Mouse (Mus musculus) bone marrow, adult 2 months (tissue): ENCODE measurements around the gene Rell1.

ENCODE experiments used
- CTCF ChIP-seq: fragments of 200-500 bp; IDR thresholded peaks from 2 replicates; pipeline ENCODE4 v1.5.1; 2011; ENCODE audit warnings: low read length, control low read depth; ENCODE audit not compliant: control insufficient read depth, insufficient read depth
- POLR2A ChIP-seq: fragments of 200-500 bp; IDR thresholded peaks from 2 replicates; pipeline ENCODE4 v1.6.1; 2011; ENCODE audit warnings: low read depth, mild to moderate bottlenecking, control low read depth, low read length, borderline replicate concordance; ENCODE audit not compliant: control insufficient read depth

DNA sequence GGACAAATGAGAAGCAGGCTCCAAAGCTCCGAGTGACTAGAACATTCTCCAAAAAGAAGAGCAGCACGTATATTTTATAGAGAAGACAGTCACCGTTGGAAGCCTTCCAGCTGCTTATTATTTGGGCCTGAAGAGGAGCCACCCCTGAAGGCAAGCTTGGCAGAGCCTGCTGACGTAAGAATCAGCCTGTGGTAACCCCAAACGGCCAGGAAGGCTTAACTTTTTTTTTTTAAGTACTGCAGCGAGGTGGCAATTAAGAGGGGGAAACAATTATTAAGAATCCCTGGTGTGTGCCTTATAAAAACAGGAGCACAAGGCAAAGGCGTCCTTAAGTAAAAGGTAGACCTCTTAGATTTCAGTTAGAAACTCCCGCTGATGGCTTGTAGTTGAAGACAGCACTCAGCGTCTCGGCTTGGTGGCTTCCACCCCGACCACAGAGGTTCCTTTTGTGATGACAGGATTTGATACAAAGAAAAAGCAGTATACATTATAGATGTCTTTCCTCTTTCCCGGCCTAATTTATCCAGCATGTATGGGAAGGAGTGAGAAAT lies 1.0 kb downstream of the Rell1 start:
- TF ChIP-seq CTCF (no peak), POLR2A (no peak)
